Mouse (Mus musculus): Measurements from ENCODE around the gene Capn8. TPM values are rescaled to one million over a fixed set of nuclear protein-coding genes. Genes with fewer than 3 reads are reported as not detected.

Capn8 gene
- polyA plus RNA-seq, 1 experiment from 2014 or later = 0.06 TPM

- TF ChIP-seq CTCF (IDR thresholded peaks at IDR 0.05) = no peak
- ChIA-PET POLR2A (no interaction called here), CTCF (no interaction called here)
- in situ Hi-C loops (cut with MboI; ENCODE audit: low pct_unique_long_range_greater_than_20kb) = no loop called here
- ATAC-seq = no peak
- H3K27me3 ChIP-seq = no peaks in the 10 kb centered on the region
- no peak for DNase-seq (ENCODE audit: low read depth, low spot score)
Measured at GRCm38 (mm10) chr1:182670563-182671342, 105.9 kb downstream of the Capn8 start.

- CTCF ChIA-PET = no interaction called here
- no peaks in the 10 kb centered on the region for H3K27me3 ChIP-seq
- no peak for DNase-seq (ENCODE audit: low read depth, low spot score)
- in situ Hi-C loops (cut with MboI; ENCODE audit: low pct_unique_long_range_greater_than_20kb) = no loop called here
- ATAC-seq = no peak
- no peak for TF ChIP-seq CTCF (IDR thresholded peaks at IDR 0.05)
- POLR2A ChIA-PET = no interaction called here
Measured at GRCm38 (mm10) chr1:182671343-182671624, 106.5 kb downstream of the Capn8 start.

GRCm38 (mm10) chr1:182675346-182675745 is 110.5 kb downstream of the Capn8 start:
- in situ Hi-C loops (cut with MboI; ENCODE audit: low pct_unique_long_range_greater_than_20kb) = no loop called here
- DNase-seq (ENCODE audit: low read depth, low spot score) (no peak), ATAC-seq (no peak)
- CTCF ChIA-PET = interaction anchor here (1.3 kb wide), 1 partner anchor 14 kb away, joined by 4 read pairs; no protein-coding TSS in a partner anchor
- H3K27me3 ChIP-seq = no peaks in the 10 kb centered on the region
- POLR2A ChIA-PET = no interaction called here
- no peak for TF ChIP-seq CTCF (IDR thresholded peaks at IDR 0.05)

- CTCF ChIA-PET = no interaction called here
- no peak for DNase-seq (ENCODE audit: low read depth, low spot score)
- POLR2A ChIA-PET = no interaction called here
- in situ Hi-C loops (cut with MboI; ENCODE audit: low pct_unique_long_range_greater_than_20kb) = no loop called here
- TF ChIP-seq CTCF (IDR thresholded peaks at IDR 0.05) = no peak
- no peak for ATAC-seq
- H3K27me3 ChIP-seq = no peaks in the 10 kb centered on the region
Measured at GRCm38 (mm10) chr1:182678151-182678550, 113.3 kb downstream of the Capn8 start.

- ATAC-seq = no peak
- no peaks in the 10 kb centered on the region for H3K27me3 ChIP-seq
- in situ Hi-C loops (cut with MboI; ENCODE audit: low pct_unique_long_range_greater_than_20kb) = no loop called here
- TF ChIP-seq CTCF (IDR thresholded peaks at IDR 0.05) = no peak
- CTCF ChIA-PET = no interaction called here
- POLR2A ChIA-PET = interaction anchor here (0.7 kb wide), 1 partner anchor 205 kb away, joined by 3 read pairs; no protein-coding TSS in a partner anchor
- DNase-seq (ENCODE audit: low read depth, low spot score) = no peak
Measured at GRCm38 (mm10) chr1:182679169-182679568, 114.4 kb downstream of the Capn8 start.

- TF ChIP-seq CTCF (IDR thresholded peaks at IDR 0.05) = no peak
- DNase-seq (ENCODE audit: low read depth, low spot score) (no peak), ATAC-seq (no peak)
- in situ Hi-C loops (cut with MboI; ENCODE audit: low pct_unique_long_range_greater_than_20kb) = no loop called here
- CTCF ChIA-PET = no interaction called here
- H3K27me3 ChIP-seq = no peaks in the 10 kb centered on the region
- POLR2A ChIA-PET = interaction anchor here (0.7 kb wide), 1 partner anchor 205 kb away, joined by 3 read pairs; no protein-coding TSS in a partner anchor
Measured at GRCm38 (mm10) chr1:182679582-182679981, 114.8 kb downstream of the Capn8 start.

Other genes starting within 250 kb of the Capn8 start
- 34.7 TPM for gene Fbxo28, start 223.4 kb upstream of the Capn8 start, polyA plus RNA-seq (2021)
- 35.4 TPM for gene Trp53bp2, start 155.8 kb upstream of the Capn8 start, polyA plus RNA-seq (2021)
- 281 TPM for gene Capn2, start 47.4 kb upstream of the Capn8 start, polyA plus RNA-seq (2021)
- not detected for gene Ccdc185, start 184.2 kb downstream of the Capn8 start, polyA plus RNA-seq (2021)
- gene Susd4, start 198.9 kb downstream of the Capn8 start, polyA plus RNA-seq (2021) = 21.5 TPM

Measured in Patski (cell line).